Mouse (Mus musculus): ENCODE results near the gene Vmn2r84. TPM values are rescaled to one million over a fixed set of nuclear protein-coding genes. Genes with fewer than 3 reads are reported as not detected.
"Not testable (repeated sequence)": the region's sequence is repeated elsewhere in the genome, so short reads cannot be mapped to it uniquely, and the experiment has no call there.

Vmn2r84 gene
- polyA plus RNA-seq, 1 experiment from 2014 or later, result not detected

GRCm38 (mm10) chr10:130363438-130364164 lies 30.5 kb downstream of the Vmn2r84 start:
- Histone ChIP-seq H3K4me2 (ENCODE audit: low read length) (no peak overlapping the region), H3K27me3 (ENCODE audit: insufficient read depth, low read length) (no peaks in the 10 kb centered on the region), H3K27ac (no peak overlapping the region), H3K4me1 (replicated peaks; ENCODE audit: insufficient read depth, low read length) (no peaks in the 10 kb centered on the region), H3K9ac (ENCODE audit: low read depth, low read length) (no peak overlapping the region), H3K36me3 (ENCODE audit: insufficient read depth, low read length) (no peaks in the 10 kb centered on the region), H3K4me3 (replicated peaks; ENCODE audit: low read depth, low read length) (no peak overlapping the region), H3K9me3 (replicated peaks; ENCODE audit: low read length) (no peaks in the 10 kb centered on the region)
- DNase-seq (ENCODE audit: low spot score) (peak; percentile 63), ATAC-seq (replicated peaks; ENCODE audit: low FRiP score, low read depth) (0 out of 2 replicates have a peak, but pooled peaks have one; percentile 25)
- peak; percentile 67 for TF ChIP-seq CTCF (IDR thresholded peaks at IDR 0.05; ENCODE audit: low read depth)
- WGBS, result 58% methylated on average over 2 of the region's 2 CpGs

- H3K4me3 ChIP-seq (replicated peaks; ENCODE audit: low read depth, low read length), result no peak overlapping the region
- no peaks in the 10 kb centered on the region for H3K9me3 ChIP-seq (replicated peaks; ENCODE audit: low read length)
- H3K9ac ChIP-seq (ENCODE audit: low read depth, low read length), result no peak overlapping the region
- no peak overlapping the region for H3K27ac ChIP-seq
- H3K4me1 ChIP-seq (replicated peaks; ENCODE audit: insufficient read depth, low read length), result no peaks in the 10 kb centered on the region
- H3K27me3 ChIP-seq (ENCODE audit: insufficient read depth, low read length), result no peaks in the 10 kb centered on the region
- WGBS, result 80% methylated on average over 1 of the region's 1 CpGs
- no peaks in the 10 kb centered on the region for H3K36me3 ChIP-seq (ENCODE audit: insufficient read depth, low read length)
- no peak overlapping the region for H3K4me2 ChIP-seq (ENCODE audit: low read length)
- no peak for TF ChIP-seq CTCF (IDR thresholded peaks at IDR 0.05; ENCODE audit: low read depth)
- DNase-seq (ENCODE audit: low spot score) (no peak), ATAC-seq (replicated peaks; ENCODE audit: low FRiP score, low read depth) (no peak)
Observed at GRCm38 (mm10) chr10:130344056-130344455, 50.1 kb downstream of the Vmn2r84 start.

GRCm38 (mm10) chr10:130340050-130340449 lies 54.1 kb downstream of the Vmn2r84 start:
- H3K9ac ChIP-seq (ENCODE audit: low read depth, low read length); H3K4me3 ChIP-seq (replicated peaks; ENCODE audit: low read depth, low read length); H3K36me3 ChIP-seq (ENCODE audit: insufficient read depth, low read length); H3K4me1 ChIP-seq (replicated peaks; ENCODE audit: insufficient read depth, low read length); H3K4me2 ChIP-seq (ENCODE audit: low read length); DNase-seq (ENCODE audit: low spot score); H3K27ac ChIP-seq; H3K9me3 ChIP-seq (replicated peaks; ENCODE audit: low read length); H3K27me3 ChIP-seq (ENCODE audit: insufficient read depth, low read length); ATAC-seq (replicated peaks; ENCODE audit: low FRiP score, low read depth): not testable (repeated sequence)
- WGBS, result 85% methylated on average over 4 of the region's 4 CpGs

GRCm38 (mm10) chr10:130337581-130337980 lies 56.6 kb downstream of the Vmn2r84 start:
- no peak for TF ChIP-seq CTCF (IDR thresholded peaks at IDR 0.05; ENCODE audit: low read depth)
- Histone ChIP-seq H3K4me3 (replicated peaks; ENCODE audit: low read depth, low read length) (no peak overlapping the region), H3K4me1 (replicated peaks; ENCODE audit: insufficient read depth, low read length) (no peaks in the 10 kb centered on the region), H3K36me3 (ENCODE audit: insufficient read depth, low read length) (no peaks in the 10 kb centered on the region), H3K27ac (no peak overlapping the region), H3K9me3 (replicated peaks; ENCODE audit: low read length) (no peaks in the 10 kb centered on the region), H3K9ac (ENCODE audit: low read depth, low read length) (no peak overlapping the region), H3K27me3 (ENCODE audit: insufficient read depth, low read length) (no peaks in the 10 kb centered on the region), H3K4me2 (ENCODE audit: low read length) (no peak overlapping the region)
- 51% methylated on average over 2 of the region's 2 CpGs for WGBS
- ATAC-seq (replicated peaks; ENCODE audit: low FRiP score, low read depth) (no peak), DNase-seq (ENCODE audit: low spot score) (no peak)

GRCm38 (mm10) chr10:130336385-130336784 lies 57.7 kb downstream of the Vmn2r84 start:
- no peaks in the 10 kb centered on the region for H3K9me3 ChIP-seq (replicated peaks; ENCODE audit: low read length)
- no peak overlapping the region for H3K4me2 ChIP-seq (ENCODE audit: low read length)
- H3K4me3 ChIP-seq (replicated peaks; ENCODE audit: low read depth, low read length), result no peak overlapping the region
- no peak overlapping the region for H3K27ac ChIP-seq
- 76% methylated on average over 1 of the region's 1 CpGs for WGBS
- no peaks in the 10 kb centered on the region for H3K36me3 ChIP-seq (ENCODE audit: insufficient read depth, low read length)
- H3K9ac ChIP-seq (ENCODE audit: low read depth, low read length), result no peak overlapping the region
- H3K27me3 ChIP-seq (ENCODE audit: insufficient read depth, low read length), result no peaks in the 10 kb centered on the region
- TF ChIP-seq CTCF (IDR thresholded peaks at IDR 0.05; ENCODE audit: low read depth), result no peak
- H3K4me1 ChIP-seq (replicated peaks; ENCODE audit: insufficient read depth, low read length), result no peaks in the 10 kb centered on the region
- DNase-seq (ENCODE audit: low spot score) (no peak), ATAC-seq (replicated peaks; ENCODE audit: low FRiP score, low read depth) (no peak)

GRCm38 (mm10) chr10:130330711-130331110 lies 63.4 kb downstream of the Vmn2r84 start:
- TF ChIP-seq CTCF (IDR thresholded peaks at IDR 0.05; ENCODE audit: low read depth), result no peak
- Histone ChIP-seq H3K4me2 (ENCODE audit: low read length) (no peak overlapping the region), H3K36me3 (ENCODE audit: insufficient read depth, low read length) (no peaks in the 10 kb centered on the region), H3K27ac (no peak overlapping the region), H3K4me3 (replicated peaks; ENCODE audit: low read depth, low read length) (no peak overlapping the region), H3K4me1 (replicated peaks; ENCODE audit: insufficient read depth, low read length) (no peaks in the 10 kb centered on the region), H3K9ac (ENCODE audit: low read depth, low read length) (no peak overlapping the region), H3K27me3 (ENCODE audit: insufficient read depth, low read length) (no peaks in the 10 kb centered on the region), H3K9me3 (replicated peaks; ENCODE audit: low read length) (no peaks in the 10 kb centered on the region)
- no peak for DNase-seq (ENCODE audit: low spot score)
- WGBS, result 78% methylated on average over 1 of the region's 1 CpGs
- no peak for ATAC-seq (replicated peaks; ENCODE audit: low FRiP score, low read depth)

Other genes with a start within 250 kb of the Vmn2r84 start
- not detected in 2 replicates for gene Olfr825, start 227.6 kb downstream of the Vmn2r84 start, polyA plus RNA-seq (2015; fragmentation: Nextera tagmentation; extraction: Ambion mirVana)
- gene Olfr826, start 210.1 kb downstream of the Vmn2r84 start, polyA plus RNA-seq (2015; fragmentation: Nextera tagmentation; extraction: Ambion mirVana), result not detected in 2 replicates
- gene Olfr827, start 179.9 kb downstream of the Vmn2r84 start, polyA plus RNA-seq (2015; fragmentation: Nextera tagmentation; extraction: Ambion mirVana), result not detected in 2 replicates
- gene Neurod4, start 114.1 kb downstream of the Vmn2r84 start, polyA plus RNA-seq (2015; fragmentation: Nextera tagmentation; extraction: Ambion mirVana), result not detected in 2 replicates
- gene Tespa1, start 71.5 kb downstream of the Vmn2r84 start, polyA plus RNA-seq (2015; fragmentation: Nextera tagmentation; extraction: Ambion mirVana), result 0.14 TPM in 1 of 2 replicates, not detected in the other
- not detected in 2 replicates for gene Vmn2r85, start 35.4 kb upstream of the Vmn2r84 start, polyA plus RNA-seq (2015; fragmentation: Nextera tagmentation; extraction: Ambion mirVana)
- gene Vmn2r86, start 61.7 kb upstream of the Vmn2r84 start, polyA plus RNA-seq (2015; fragmentation: Nextera tagmentation; extraction: Ambion mirVana), result not detected in 2 replicates
- gene Vmn2r87, start 103.1 kb upstream of the Vmn2r84 start, polyA plus RNA-seq (2015; fragmentation: Nextera tagmentation; extraction: Ambion mirVana), result not detected in 2 replicates